Mouse (Mus musculus) adrenal gland, postnatal 36 days (tissue): Measurements from ENCODE around the gene Tdrd6. TPM values are rescaled to one million over a fixed set of nuclear protein-coding genes. Genes with fewer than 3 reads are reported as not detected.
A peak's percentile ranks its signal among the peaks of the same experiment; 100 is the strongest.

ENCODE experiments used
- DNase-seq, 2 experiments: peaks; one replicate each; pipeline ENCODE4 v3.0.0; 2021; ENCODE audit warnings: mixed read lengths in 1 of 2
- total RNA-seq, 2 experiments: library from RNA; stranded (reverse); gene quantifications; 2 replicates each; pipeline ENCODE4 v1.2.3; 2021

Gene Tdrd6
- total RNA-seq, 2 experiments from 2014 or later, result not detected

- no peak for DNase-seq
Measured at GRCm38 (mm10) chr17:43612221-43612620, 17.9 kb downstream of the Tdrd6 start.

GRCm38 (mm10) chr17:43611586-43611985, 18.5 kb downstream of the Tdrd6 start:
- peak; percentile 28 to 43 for DNase-seq

GRCm38 (mm10) chr17:43606704-43607103, 23.4 kb downstream of the Tdrd6 start:
- peak; percentile 75 to 76 for DNase-seq

- DNase-seq, result no peak
Measured at GRCm38 (mm10) chr17:43598706-43599105, 31.4 kb downstream of the Tdrd6 start.

GRCm38 (mm10) chr17:43597742-43598141, 32.4 kb downstream of the Tdrd6 start:
- no peak for DNase-seq

- DNase-seq, result no peak
Measured at GRCm38 (mm10) chr17:43592296-43593291, 37.5 kb downstream of the Tdrd6 start.

- DNase-seq, result no peak
Measured at GRCm38 (mm10) chr17:43590531-43590930, 39.6 kb downstream of the Tdrd6 start.

GRCm38 (mm10) chr17:43589750-43590149, 40.3 kb downstream of the Tdrd6 start:
- no peak for DNase-seq

- no peak for DNase-seq
Measured at GRCm38 (mm10) chr17:43587278-43587677, 42.8 kb downstream of the Tdrd6 start.

GRCm38 (mm10) chr17:43584771-43585170, 45.3 kb downstream of the Tdrd6 start:
- no peak for DNase-seq

GRCm38 (mm10) chr17:43581012-43581467, 49.1 kb downstream of the Tdrd6 start:
- DNase-seq, result peak in 1 of 2 experiments; percentile 2

GRCm38 (mm10) chr17:43580456-43580855, 49.6 kb downstream of the Tdrd6 start:
- DNase-seq, result no peak

- DNase-seq, result no peak
Measured at GRCm38 (mm10) chr17:43573624-43574073, 56.5 kb downstream of the Tdrd6 start.

GRCm38 (mm10) chr17:43569287-43569686, 60.8 kb downstream of the Tdrd6 start:
- DNase-seq, result no peak

GRCm38 (mm10) chr17:43567992-43568888, 61.9 kb downstream of the Tdrd6 start, which contains the start of gene Pla2g7:
Pla2g7 (plus strand) TSS chr17:43568098.
- peak; percentile 14 to 50 for DNase-seq

- no peak for DNase-seq
Measured at GRCm38 (mm10) chr17:43567593-43567991, 62.5 kb downstream of the Tdrd6 start.

Other genes with a start within 250 kb of the Tdrd6 start
- gene Mep1a, start 127.5 kb downstream of the Tdrd6 start, total RNA-seq, result not detected
- not detected for gene Ankrd66, start 86.7 kb downstream of the Tdrd6 start, total RNA-seq
- gene Pla2g7, start 62.2 kb downstream of the Tdrd6 start, total RNA-seq, result 10 to 100 TPM; 14.6 to 18.4 TPM
- 1 to 10 TPM; 2.1 to 3.9 TPM for gene Slc25a27, start 36.9 kb upstream of the Tdrd6 start, total RNA-seq
- 1 to 10 TPM; 2.6 to 3.6 TPM for gene Cyp39a1, start 37.1 kb upstream of the Tdrd6 start, total RNA-seq
- 1 to 10 TPM; 3.8 to 4.0 TPM for gene Rcan2, start 171.1 kb upstream of the Tdrd6 start, total RNA-seq